Mouse (Mus musculus) thymus, adult 2 months (tissue): ENCODE results near the gene Krt18.

Source experiments
- CTCF ChIP-seq: fragments of 200-500 bp; IDR thresholded peaks from 2 replicates; pipeline ENCODE4 v1.5.1; 2012; ENCODE audit warnings: mild to moderate bottlenecking, control low read depth, low read length, moderate library complexity, borderline replicate concordance; ENCODE audit not compliant: control insufficient read depth, poor library complexity, insufficient read depth; ENCODE audit errors: extremely low read depth
- POLR2A ChIP-seq: fragments of 200-500 bp; IDR thresholded peaks from 2 replicates; pipeline ENCODE4 v1.6.1; 2012; ENCODE audit warnings: mild to moderate bottlenecking, low read length, control low read depth, moderate library complexity; ENCODE audit not compliant: control insufficient read depth, poor library complexity, insufficient read depth; ENCODE audit errors: extremely low read depth

DNA sequence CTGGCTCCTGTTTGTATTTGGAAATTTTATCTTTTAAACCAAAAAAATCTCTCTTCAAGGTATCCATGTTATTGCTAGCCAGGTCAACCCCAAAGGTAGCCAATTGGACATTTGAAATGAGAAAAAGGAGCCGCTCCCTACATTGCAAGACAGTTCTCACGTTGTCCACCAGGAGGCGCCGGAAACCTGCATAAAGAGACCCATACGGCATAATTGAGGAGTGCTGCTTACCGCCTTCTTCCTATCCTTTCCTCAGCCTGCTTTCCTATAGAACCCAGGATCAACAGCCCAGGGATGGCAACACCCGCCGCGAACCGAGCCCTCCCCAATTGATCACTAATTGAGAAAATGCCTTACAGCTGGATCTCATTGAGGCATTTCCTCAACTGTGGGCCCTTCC is 39.9 kb upstream of the Krt18 start:
- TF ChIP-seq CTCF (no peak), POLR2A (no peak)
